ENCODE assay signal across 37 mouse cellular contexts in genomic region chr3:32512686-32513284, GRCm38 (mm10). TPM values are rescaled to one million over a fixed set of nuclear protein-coding genes. Genes with fewer than 3 reads are reported as not detected.
A peak's percentile ranks its signal among the peaks of the same experiment; 100 is the strongest.
DNase-seq lines count a peak whose midpoint lies in the region; ATAC-seq and TF ChIP-seq lines count a peak whose summit lies in the region.
"Had no signal": no experiment of that assay in that cellular context is flagged by ENCODE, and none has a peak within 500 bp of the region (broad histone marks: within the 10 kb centered on the region; RNA-seq: fewer than 3 reads in every experiment).

No protein-coding gene starts in this region.

- H3K9me3 ChIP-seq in liver, embryonic 12.5 days (replicated peaks), result no peaks in the 10 kb centered on the region
- no peaks in the 10 kb centered on the region for H3K9me3 ChIP-seq in liver, postnatal 0 days (ENCODE audit: low read length)
- no peaks in the 10 kb centered on the region for H3K9me3 ChIP-seq in heart, embryonic 11.5 days (replicated peaks; ENCODE audit: control insufficient read depth, low read length)
- H3K9me3 ChIP-seq: forebrain, embryonic 10.5 days; forebrain, embryonic 15.5 days; G1E; heart, embryonic 12.5 days; kidney, embryonic 15.5 days; lung, embryonic 15.5 days had no signal

- peak overlapping the region; percentile 95 for H3K4me2 ChIP-seq in liver, embryonic 12.5 days
- H3K4me2 ChIP-seq in liver, postnatal 0 days (ENCODE audit: low read depth, low read length), result peak overlapping the region; percentile 78
- H3K4me2 ChIP-seq in heart, embryonic 11.5 days, result no peak overlapping the region
- H3K4me2 ChIP-seq: forebrain, embryonic 15.5 days had no signal

- peaks cover 64% of the 10 kb centered on the region for H3K4me1 ChIP-seq in liver, embryonic 12.5 days
- peaks cover 20% of the 10 kb centered on the region for H3K4me1 ChIP-seq in liver, postnatal 0 days (ENCODE audit: insufficient read depth)
- peaks cover 6% of the 10 kb centered on the region; the same call in 1 of the 2 replicates for H3K4me1 ChIP-seq in heart, embryonic 11.5 days (ENCODE audit: control insufficient read depth, insufficient read depth, low read length)

- ATAC-seq in liver, embryonic 12.5 days, result no peak
- no peak for ATAC-seq in liver, postnatal 0 days
- no peak for ATAC-seq in heart, embryonic 11.5 days (replicated peaks; ENCODE audit: insufficient number of reproducible peaks, low FRiP score, low TSS enrichment)
- ATAC-seq: forebrain, embryonic 15.5 days; Patski had no signal

- TF ChIP-seq EP300 in liver, postnatal 0 days (IDR thresholded peaks at IDR 0.05; ENCODE audit: low read depth), result no peak; the same call in 1 of the 2 replicates

- peak overlapping the region; percentile 44 for H3K9ac ChIP-seq in liver, embryonic 12.5 days
- H3K9ac ChIP-seq in liver, postnatal 0 days (replicated peaks), result no peak overlapping the region; the same call in 1 of the 2 replicates
- no peak overlapping the region for H3K9ac ChIP-seq in heart, embryonic 11.5 days (ENCODE audit: low read depth, low read length)
- H3K9ac ChIP-seq: forebrain, embryonic 15.5 days; heart, embryonic 12.5 days; hindbrain, embryonic 14.5 days; kidney, embryonic 15.5 days; lung, embryonic 15.5 days had no signal

- no peak for TF ChIP-seq CTCF in liver, postnatal 0 days (IDR thresholded peaks at IDR 0.05; ENCODE audit: low read depth)

- peak; percentile 61 for DNase-seq in heart, adult 11 months
- no peak for DNase-seq in heart, adult 18-20 months
- DNase-seq in c-Kit-positive CD71-positive TER-119-positive erythroid progenitor cells, embryonic 14.5 days (ENCODE audit: low spot score), result peak; percentile 56
- DNase-seq in liver, postnatal 0 days, result no peak
- DNase-seq in heart, postnatal 25 days (ENCODE audit: low spot score), result no peak
- DNase-seq in kidney, adult 18-20 months, result no peak
- DNase-seq: adrenal gland, postnatal 14 days; cerebellum, adult 2 months; cerebellum, postnatal 36 days; kidney, adult 11 months; kidney, postnatal 25 days; left cerebral cortex, postnatal 4 days; lung, postnatal 36 days; midbrain, embryonic 14.5 days; retina, postnatal 1 day; right cerebral cortex, postnatal 14 days; thymus, postnatal 4 days had no signal

- peak overlapping the region; percentile 86 for H3K4me3 ChIP-seq in liver, embryonic 12.5 days
- peak overlapping the region; percentile 19; the same call in 1 of the 2 replicates for H3K4me3 ChIP-seq in liver, postnatal 0 days (ENCODE audit: low read depth, low read length)
- no peak overlapping the region for H3K4me3 ChIP-seq in heart, embryonic 11.5 days (ENCODE audit: low read depth, low read length)
- H3K4me3 ChIP-seq: forebrain, embryonic 15.5 days; kidney, embryonic 15.5 days; layer of hippocampus, adult 2 months; lung, embryonic 15.5 days had no signal

- H3K27me3 ChIP-seq in liver, embryonic 12.5 days (replicated peaks), result no peaks in the 10 kb centered on the region
- no peaks in the 10 kb centered on the region for H3K27me3 ChIP-seq in liver, postnatal 0 days (ENCODE audit: insufficient read depth, low read length)
- H3K27me3 ChIP-seq in heart, embryonic 11.5 days (ENCODE audit: control insufficient read depth, insufficient read depth, low read length), result no peaks in the 10 kb centered on the region
- H3K27me3 ChIP-seq: forebrain, embryonic 15.5 days; heart, embryonic 12.5 days; kidney, embryonic 15.5 days; lung, embryonic 15.5 days; Patski had no signal

- WGBS in liver, embryonic 12.5 days (ENCODE audit: insufficient replicate concordance), result 37% methylated on average over 7 of the region's 7 CpGs
- WGBS in liver, postnatal 0 days (ENCODE audit: insufficient replicate concordance), result 55% methylated on average over 7 of the region's 7 CpGs
- WGBS in heart, embryonic 11.5 days (ENCODE audit: insufficient replicate concordance), result 83% methylated on average over 7 of the region's 7 CpGs

- H3K27ac ChIP-seq in liver, embryonic 12.5 days, result peak overlapping the region; percentile 94
- peak overlapping the region; percentile 46; the same call in 1 of the 2 replicates for H3K27ac ChIP-seq in liver, postnatal 0 days (ENCODE audit: low read depth)
- no peak overlapping the region for H3K27ac ChIP-seq in heart, embryonic 11.5 days (ENCODE audit: low read depth, low read length)
- H3K27ac ChIP-seq: forebrain, embryonic 10.5 days; forebrain, embryonic 15.5 days; hindbrain, embryonic 14.5 days; kidney, embryonic 15.5 days; layer of hippocampus, adult 2 months; lung, embryonic 15.5 days had no signal

- H3K36me3 ChIP-seq in liver, embryonic 12.5 days, result peaks cover 39% of the 10 kb centered on the region
- H3K36me3 ChIP-seq in liver, postnatal 0 days (replicated peaks; ENCODE audit: insufficient read depth, low read length), result peaks cover 25% of the 10 kb centered on the region
- H3K36me3 ChIP-seq in heart, embryonic 11.5 days (ENCODE audit: control insufficient read depth, insufficient read depth, low read length), result peaks cover 3% of the 10 kb centered on the region

- intact Hi-C loops in heart, postnatal 25 days (cut with DNase I), result loop anchor here (5.0 kb wide), 2 partner anchors 115 to 185 kb away; partner anchors contain the start of gene Pik3ca

RNA-seq across cellular contexts. Expression of gene Zfp639, which starts 2.7 kb away (rescaled TPM):
- 10 to 100 TPM; 24.7 to 26.6 TPM for total RNA-seq in heart, adult 18-20 months (2021)
- 29.8 and 31.8 TPM in 2 replicates for polyA plus RNA-seq in liver, embryonic 12.5 days (2016; fragmentation: Nextera tagmentation; extraction: Ambion mirVana)
- 13.5 and 14.0 TPM in 2 replicates for polyA plus RNA-seq in liver, postnatal 0 days (2015; fragmentation: Nextera tagmentation; extraction: Ambion mirVana)
- total RNA-seq in heart, postnatal 25 days (2021), result 10 to 100 TPM; 21.0 to 21.7 TPM
- 33.1 and 37.4 TPM in 2 replicates for polyA plus RNA-seq in heart, embryonic 11.5 days (2014; fragmentation: Nextera tagmentation; extraction: Ambion mirVana)

RNA-seq across cellular contexts. Expression of gene Mfn1, which starts 16.5 kb away (rescaled TPM):
- 100 to 1,000 TPM; 413 to 428 TPM for total RNA-seq in heart, adult 18-20 months (2021)
- polyA plus RNA-seq in liver, embryonic 12.5 days (2016; fragmentation: Nextera tagmentation; extraction: Ambion mirVana), result 28.0 and 33.4 TPM in 2 replicates
- 19.5 and 21.7 TPM in 2 replicates for polyA plus RNA-seq in liver, postnatal 0 days (2015; fragmentation: Nextera tagmentation; extraction: Ambion mirVana)
- total RNA-seq in heart, postnatal 25 days (2021), result 100 to 1,000 TPM; 434 to 472 TPM
- 56.4 and 76.0 TPM in 2 replicates for polyA plus RNA-seq in heart, embryonic 11.5 days (2014; fragmentation: Nextera tagmentation; extraction: Ambion mirVana)

RNA-seq across cellular contexts. Expression of gene Kcnmb3, which starts 20.8 kb away (rescaled TPM):
- not detected for total RNA-seq in heart, adult 18-20 months (2021)
- polyA plus RNA-seq in liver, embryonic 12.5 days (2016; fragmentation: Nextera tagmentation; extraction: Ambion mirVana), result not detected in 2 replicates
- polyA plus RNA-seq in liver, postnatal 0 days (2015; fragmentation: Nextera tagmentation; extraction: Ambion mirVana), result not detected in 2 replicates
- total RNA-seq in heart, postnatal 25 days (2021), result under 1 TPM in 1 of 2 experiments, not detected in 1; 0.29 TPM
- 0.09 TPM in 1 of 2 replicates, not detected in the other for polyA plus RNA-seq in heart, embryonic 11.5 days (2014; fragmentation: Nextera tagmentation; extraction: Ambion mirVana)
- total RNA-seq: G1E; gastrocnemius, adult 8-10 months; granulocyte monocyte progenitor cell, adult 5-6 weeks; hematopoietic stem cell, adult 5-6 weeks; monocyte, adult 5-6 weeks had no signal
- polyA plus RNA-seq: C2C12; embryonic facial prominence, embryonic 11.5 days; G1E; heart, embryonic 12.5 days; kidney, embryonic 15.5 days; limb, embryonic 14.5 days; lung, embryonic 15.5 days; Patski; small intestine, adult 2 months; stomach, embryonic 14.5 days had no signal

Comparison
In these comparisons a context has a peak if more than half of its experiments do, and no peak if none do; other contexts are left out.
1. DNase-seq: peak in heart, adult 11 months (single experiment) and c-Kit-positive CD71-positive TER-119-positive erythroid progenitor cells, embryonic 14.5 days (single experiment); none in heart, adult 18-20 months (0 of 2), liver, postnatal 0 days (single experiment), heart, postnatal 25 days (single experiment) and kidney, adult 18-20 months (single experiment).